Mouse (Mus musculus): ENCODE measurements at regions not wholly inside any gene's neighbourhood (a gene's known extent, or its start where the extent isn't known, plus 50 kb on each side); places are given as distances from the start of the nearest gene placed in this dataset.

DNA sequence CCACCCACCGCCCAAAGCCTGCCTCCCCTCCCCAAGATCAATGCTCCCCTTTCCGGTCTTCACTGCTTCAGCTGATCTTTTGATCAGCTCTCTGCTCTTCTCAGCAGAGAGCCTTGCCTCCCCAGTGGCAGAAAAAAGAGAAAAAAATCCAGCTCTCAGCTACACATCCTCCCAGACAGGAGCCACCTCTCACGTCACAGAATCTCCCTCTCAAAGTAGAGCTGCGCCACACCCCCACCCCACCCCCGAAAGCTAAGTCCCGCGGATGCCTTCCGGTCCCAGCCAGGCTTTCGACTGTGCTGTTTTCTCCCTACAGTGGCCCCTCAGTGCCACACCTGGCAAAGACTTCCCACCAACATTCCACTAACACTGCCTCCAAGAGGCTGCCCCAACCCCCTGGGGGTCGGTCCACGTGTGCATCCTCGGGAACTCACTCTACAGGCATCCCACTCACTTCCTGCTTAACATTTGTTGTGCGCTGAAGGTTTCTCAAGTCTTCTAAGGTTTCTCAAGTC, 99.4 kb downstream of the Il20rb start:
- Histone ChIP-seq H3ac (ENCODE audit: control insufficient read depth, insufficient read length) (no peak overlapping the region), H3K36me3 (ENCODE audit: control insufficient read depth, insufficient read depth) (no peaks in the 10 kb centered on the region), H3K4me2 (ENCODE audit: low read depth) (no peak overlapping the region), H3K27me3 (ENCODE audit: control insufficient read depth, insufficient read depth, insufficient read length) (no peaks in the 10 kb centered on the region), H3K4me3 (no peak overlapping the region), H3K79me2 (ENCODE audit: control insufficient read depth, insufficient read depth) (no peaks in the 10 kb centered on the region)
- TF ChIP-seq TCF3 (IDR thresholded peaks at IDR 0.05; ENCODE audit: insufficient read length, low read depth) (no peak), POLR2AphosphoS2 (IDR thresholded peaks at IDR 0.05; ENCODE audit: insufficient read length, low read depth) (no peak), TCF12 (IDR thresholded peaks at IDR 0.05; ENCODE audit: insufficient read depth, poor library complexity, severe bottlenecking) (no peak), MYOD1 (IDR thresholded peaks at IDR 0.05; ENCODE audit: control insufficient read depth in 1 of 3, insufficient read length in 2 of 3, low read depth in 2 of 3) (no peak), E2F4 (IDR thresholded peaks at IDR 0.05; ENCODE audit: insufficient read depth) (no peak), POLR2A (IDR thresholded peaks at IDR 0.05; ENCODE audit: insufficient read length, low read depth) (no peak), USF1 (IDR thresholded peaks at IDR 0.05; ENCODE audit: low read depth) (no peak), CEBPB (IDR thresholded peaks at IDR 0.05; ENCODE audit: insufficient read depth, poor library complexity, severe bottlenecking) (no peak), MAX (IDR thresholded peaks at IDR 0.05; ENCODE audit: low read depth) (no peak), REST (IDR thresholded peaks at IDR 0.05; ENCODE audit: insufficient read depth, insufficient read length) (no peak), MYOG (IDR thresholded peaks at IDR 0.05; ENCODE audit: control insufficient read depth in 1 of 3, insufficient read depth in 1 of 3, insufficient read length in 2 of 3, low read depth in 2 of 3) (no peak), SRF (IDR thresholded peaks at IDR 0.05; ENCODE audit: control insufficient read depth, insufficient read length, low read depth) (no peak)

DNA sequence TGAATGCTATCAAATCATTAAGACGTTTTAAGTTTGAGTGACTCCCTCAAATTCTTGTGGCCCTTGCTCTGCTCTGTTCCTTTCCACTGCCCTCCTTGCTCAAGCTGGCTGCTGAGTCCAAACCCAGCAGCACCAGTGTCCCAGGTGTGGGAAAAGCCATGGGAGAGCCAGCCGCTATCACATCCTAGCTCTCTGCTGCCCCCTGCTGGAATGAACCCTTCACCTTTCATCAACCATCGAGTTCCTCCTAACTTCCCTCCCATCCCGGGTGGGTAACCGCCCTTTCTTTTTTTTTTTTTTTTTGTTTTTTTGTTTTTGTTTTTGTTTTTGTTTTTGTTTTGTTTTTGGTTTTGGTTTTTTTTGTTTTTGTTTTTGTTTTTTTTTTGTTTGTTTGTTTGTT, 104.1 kb downstream of the Il20rb start:
- TF ChIP-seq SRF (IDR thresholded peaks at IDR 0.05; ENCODE audit: control insufficient read depth, insufficient read length, low read depth) = no peak
- TF ChIP-seq CEBPB (IDR thresholded peaks at IDR 0.05; ENCODE audit: insufficient read depth, poor library complexity, severe bottlenecking) = no peak
- no peak for TF ChIP-seq MAX (IDR thresholded peaks at IDR 0.05; ENCODE audit: low read depth)
- no peak for TF ChIP-seq TCF3 (IDR thresholded peaks at IDR 0.05; ENCODE audit: insufficient read length, low read depth)
- no peak for TF ChIP-seq MYOD1 (IDR thresholded peaks at IDR 0.05; ENCODE audit: control insufficient read depth in 1 of 3, insufficient read length in 2 of 3, low read depth in 2 of 3)
- no peak for TF ChIP-seq REST (IDR thresholded peaks at IDR 0.05; ENCODE audit: insufficient read depth, insufficient read length)
- no peak for TF ChIP-seq POLR2AphosphoS2 (IDR thresholded peaks at IDR 0.05; ENCODE audit: insufficient read length, low read depth)
- no peak for TF ChIP-seq USF1 (IDR thresholded peaks at IDR 0.05; ENCODE audit: low read depth)
- no peak for TF ChIP-seq MYOG (IDR thresholded peaks at IDR 0.05; ENCODE audit: control insufficient read depth in 1 of 3, insufficient read depth in 1 of 3, insufficient read length in 2 of 3, low read depth in 2 of 3)
- no peak for TF ChIP-seq E2F4 (IDR thresholded peaks at IDR 0.05; ENCODE audit: insufficient read depth)
- no peak for TF ChIP-seq POLR2A (IDR thresholded peaks at IDR 0.05; ENCODE audit: insufficient read length, low read depth)
- no peak for TF ChIP-seq TCF12 (IDR thresholded peaks at IDR 0.05; ENCODE audit: insufficient read depth, poor library complexity, severe bottlenecking)
- Histone ChIP-seq H3K4me2 (ENCODE audit: low read depth) (peak overlapping the region; percentile 5), H3K79me2 (ENCODE audit: control insufficient read depth, insufficient read depth) (no peaks in the 10 kb centered on the region), H3K27me3 (ENCODE audit: control insufficient read depth, insufficient read depth, insufficient read length) (peaks cover 6% of the 10 kb centered on the region), H3K4me3 (no peak overlapping the region), H3K36me3 (ENCODE audit: control insufficient read depth, insufficient read depth) (no peaks in the 10 kb centered on the region), H3ac (ENCODE audit: control insufficient read depth, insufficient read length) (no peak overlapping the region)

DNA sequence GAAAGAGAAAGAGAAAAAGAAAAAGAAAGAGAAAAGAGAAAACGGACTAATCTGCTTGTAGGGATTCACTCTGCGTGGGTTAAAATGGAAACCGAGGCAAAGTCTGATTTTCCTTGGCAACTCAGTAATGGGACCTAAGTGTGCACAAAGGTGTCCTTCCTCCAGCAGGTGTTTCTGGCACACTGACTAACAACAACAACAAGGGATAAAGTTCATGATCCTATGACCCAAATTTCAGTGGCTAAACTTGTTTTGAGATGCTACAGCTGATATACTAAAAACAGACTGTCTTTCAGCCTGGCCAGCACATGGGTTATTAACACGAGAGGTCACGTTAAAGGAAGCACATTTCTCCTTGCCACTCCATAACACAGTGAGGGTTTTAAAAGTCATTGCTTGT, 116.7 kb downstream of the Il20rb start:
- Histone ChIP-seq H3K4me2 (ENCODE audit: low read depth) (no peak overlapping the region), H3ac (ENCODE audit: control insufficient read depth, insufficient read length) (no peak overlapping the region), H3K4me3 (no peak overlapping the region), H3K79me2 (ENCODE audit: control insufficient read depth, insufficient read depth) (no peaks in the 10 kb centered on the region), H3K36me3 (ENCODE audit: control insufficient read depth, insufficient read depth) (no peaks in the 10 kb centered on the region), H3K27me3 (ENCODE audit: control insufficient read depth, insufficient read depth, insufficient read length) (no peaks in the 10 kb centered on the region)
- TF ChIP-seq REST (IDR thresholded peaks at IDR 0.05; ENCODE audit: insufficient read depth, insufficient read length) = no peak
- TF ChIP-seq E2F4 (IDR thresholded peaks at IDR 0.05; ENCODE audit: insufficient read depth) = no peak

DNA sequence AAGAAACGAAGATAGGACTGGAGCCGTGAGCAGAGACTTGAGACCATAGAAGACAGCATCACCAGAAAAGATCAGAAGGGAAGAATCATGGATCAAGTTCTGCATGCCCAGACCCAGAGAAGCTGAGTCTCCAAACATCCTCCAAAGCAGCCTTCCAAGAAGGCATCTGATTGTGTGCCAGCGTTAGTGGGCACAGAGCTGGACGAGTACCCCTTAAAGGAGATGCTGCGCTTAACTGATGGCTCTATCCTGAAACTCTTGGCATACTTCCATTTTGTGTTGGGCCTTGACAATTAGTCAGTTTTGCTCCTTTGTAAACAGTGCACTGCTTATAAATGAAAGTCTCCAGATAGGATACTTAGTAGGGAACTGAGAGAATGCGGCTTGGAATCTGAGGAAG, 119.8 kb downstream of the Il20rb start:
- no peak for TF ChIP-seq TCF3 (IDR thresholded peaks at IDR 0.05; ENCODE audit: insufficient read length, low read depth)
- no peak for TF ChIP-seq SRF (IDR thresholded peaks at IDR 0.05; ENCODE audit: control insufficient read depth, insufficient read length, low read depth)
- no peak for TF ChIP-seq TCF12 (IDR thresholded peaks at IDR 0.05; ENCODE audit: insufficient read depth, poor library complexity, severe bottlenecking)
- no peak for TF ChIP-seq REST (IDR thresholded peaks at IDR 0.05; ENCODE audit: insufficient read depth, insufficient read length)
- no peak for TF ChIP-seq MYOD1 (IDR thresholded peaks at IDR 0.05; ENCODE audit: control insufficient read depth in 1 of 3, insufficient read length in 2 of 3, low read depth in 2 of 3)

DNA sequence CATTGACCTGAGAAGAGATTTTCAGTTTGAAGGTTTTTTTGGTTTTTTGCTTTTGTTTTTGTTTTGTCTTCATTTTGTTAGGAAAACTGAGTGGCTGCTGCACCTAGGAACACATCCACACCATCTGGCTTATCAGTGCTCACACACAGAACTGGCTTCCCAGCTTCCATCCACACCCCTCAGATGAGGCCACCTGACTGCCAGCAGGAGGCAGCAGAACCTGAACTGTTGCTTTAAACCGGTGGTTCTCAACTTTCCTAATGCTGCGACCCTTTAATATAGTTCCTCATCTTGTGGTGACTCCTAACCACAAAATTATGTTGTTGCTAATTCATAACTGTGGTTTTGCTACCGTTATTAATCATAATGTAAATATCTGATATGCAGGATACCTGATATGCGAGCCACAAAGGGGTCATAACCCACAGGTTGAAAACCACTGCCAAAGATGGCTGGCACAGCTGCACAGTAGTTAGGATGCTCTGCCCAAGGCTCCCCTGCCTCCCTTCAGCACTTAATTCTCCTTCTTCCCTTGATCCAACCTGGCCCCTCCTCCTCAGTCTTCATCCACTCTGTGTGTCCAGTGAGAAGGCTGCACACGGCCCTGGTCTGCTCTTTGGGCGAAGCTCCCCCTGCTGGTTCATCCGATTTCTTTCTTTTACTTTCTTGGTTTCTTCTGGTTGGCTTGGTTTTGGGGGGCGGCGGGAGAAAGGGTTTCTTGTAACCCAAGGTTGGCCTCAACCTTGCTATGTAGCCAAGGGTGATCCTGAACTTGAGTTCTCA, 126.5 kb downstream of the Il20rb start:
- TF ChIP-seq MYOD1 (IDR thresholded peaks at IDR 0.05; ENCODE audit: control insufficient read depth in 1 of 3, insufficient read length in 2 of 3, low read depth in 2 of 3) = no peak
- no peak for TF ChIP-seq E2F4 (IDR thresholded peaks at IDR 0.05; ENCODE audit: insufficient read depth)
- no peak for TF ChIP-seq POLR2AphosphoS2 (IDR thresholded peaks at IDR 0.05; ENCODE audit: insufficient read length, low read depth)
- TF ChIP-seq POLR2A (IDR thresholded peaks at IDR 0.05; ENCODE audit: insufficient read length, low read depth) = no peak
- TF ChIP-seq CEBPB (IDR thresholded peaks at IDR 0.05; ENCODE audit: insufficient read depth, poor library complexity, severe bottlenecking) = no peak
- no peak for TF ChIP-seq TCF3 (IDR thresholded peaks at IDR 0.05; ENCODE audit: insufficient read length, low read depth)
- TF ChIP-seq REST (IDR thresholded peaks at IDR 0.05; ENCODE audit: insufficient read depth, insufficient read length) = no peak
- TF ChIP-seq MYOG (IDR thresholded peaks at IDR 0.05; ENCODE audit: control insufficient read depth in 1 of 3, insufficient read depth in 1 of 3, insufficient read length in 2 of 3, low read depth in 2 of 3) = no peak
- Histone ChIP-seq H3K4me2 (ENCODE audit: low read depth) (no peak overlapping the region), H3K27me3 (ENCODE audit: control insufficient read depth, insufficient read depth, insufficient read length) (no peaks in the 10 kb centered on the region), H3K36me3 (ENCODE audit: control insufficient read depth, insufficient read depth) (no peaks in the 10 kb centered on the region), H3K79me2 (ENCODE audit: control insufficient read depth, insufficient read depth) (no peaks in the 10 kb centered on the region), H3K4me3 (no peak overlapping the region), H3ac (ENCODE audit: control insufficient read depth, insufficient read length) (no peak overlapping the region)

More for the DNA sequence above, 119.8 kb downstream of the Il20rb start:
- Histone ChIP-seq H3K4me3 (no peak overlapping the region), H3K79me2 (ENCODE audit: control insufficient read depth, insufficient read depth) (no peaks in the 10 kb centered on the region), H3ac (ENCODE audit: control insufficient read depth, insufficient read length) (no peak overlapping the region), H3K36me3 (ENCODE audit: control insufficient read depth, insufficient read depth) (no peaks in the 10 kb centered on the region), H3K27me3 (ENCODE audit: control insufficient read depth, insufficient read depth, insufficient read length) (no peaks in the 10 kb centered on the region), H3K4me2 (ENCODE audit: low read depth) (no peak overlapping the region)
